Mouse (Mus musculus) cerebellum, adult 18-20 months (tissue): ENCODE measurements around the gene Rinl.
A peak's percentile ranks its signal among the peaks of the same experiment; 100 is the strongest.

Experiments used
- DNase-seq, 2 experiments: peaks; one replicate each; pipeline ENCODE4 v3.0.0; 2021

Gene Rinl

DNA sequence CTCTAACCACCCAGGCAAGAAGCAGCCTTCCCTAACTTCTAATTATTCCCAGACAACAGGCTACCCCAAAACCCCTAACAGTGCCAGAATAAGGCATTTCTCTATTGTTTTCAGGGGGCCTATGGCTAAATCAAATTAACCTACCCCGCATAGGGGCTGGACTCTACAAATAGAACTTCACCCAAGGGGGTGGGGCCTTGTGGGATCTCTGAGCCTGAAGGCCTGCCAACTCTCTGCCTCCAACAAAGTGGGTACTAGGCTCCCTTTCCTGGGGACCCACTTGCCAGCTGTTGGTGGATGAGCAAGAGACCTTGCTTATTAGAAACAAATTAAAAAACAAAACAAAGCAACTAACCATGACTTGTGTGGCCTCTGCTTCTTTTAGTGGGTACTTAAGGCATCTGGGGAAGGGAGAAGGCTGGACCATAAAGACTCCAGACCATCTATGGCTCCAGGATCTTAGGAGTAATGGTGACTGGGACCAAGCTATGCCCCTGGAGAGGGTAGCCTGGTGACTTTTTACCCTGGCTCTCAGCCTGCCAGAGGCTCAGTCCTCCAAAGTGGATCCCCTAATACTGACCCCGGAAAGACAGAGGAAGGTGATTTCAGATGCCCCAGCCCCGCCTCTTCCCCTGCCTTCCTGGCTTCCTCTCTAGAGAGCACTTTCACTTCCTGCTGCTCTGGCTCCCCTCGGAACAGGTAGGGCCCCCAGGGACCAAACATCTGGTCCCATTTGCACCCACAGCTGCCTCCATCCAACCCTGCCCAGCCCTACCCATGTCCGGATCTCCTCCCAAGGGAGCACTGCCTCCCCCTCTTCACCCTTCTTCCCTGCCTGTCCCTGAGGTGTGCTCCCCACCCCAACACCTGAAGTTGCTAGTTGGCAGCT lies at the start of gene Rinl:
Gene Rinl, plus strand, starts transcription at position 663 of the 889 bp plus-strand sequence.
- no peak for DNase-seq

DNA sequence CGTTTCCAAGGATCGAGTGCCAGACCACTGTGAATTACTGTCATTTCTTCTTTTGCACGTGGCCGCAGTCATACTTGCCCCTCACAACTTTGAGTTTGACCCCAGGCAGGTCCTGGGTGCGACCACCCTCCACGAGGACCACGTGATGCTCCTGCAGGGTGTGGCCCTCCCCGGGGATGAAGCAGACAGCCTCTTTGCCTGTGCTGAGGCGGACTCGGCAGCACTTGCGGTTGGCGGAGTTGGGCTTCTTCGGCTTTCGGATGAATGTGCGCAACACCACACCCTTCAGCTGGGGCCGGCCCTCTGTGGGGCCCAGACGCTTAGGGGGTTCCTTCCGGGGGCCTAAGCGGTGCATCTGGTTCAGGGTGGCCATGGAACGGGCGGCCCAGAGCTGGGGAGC lies 48.9 kb upstream of the Rinl start:
- DNase-seq, result no peak

DNA sequence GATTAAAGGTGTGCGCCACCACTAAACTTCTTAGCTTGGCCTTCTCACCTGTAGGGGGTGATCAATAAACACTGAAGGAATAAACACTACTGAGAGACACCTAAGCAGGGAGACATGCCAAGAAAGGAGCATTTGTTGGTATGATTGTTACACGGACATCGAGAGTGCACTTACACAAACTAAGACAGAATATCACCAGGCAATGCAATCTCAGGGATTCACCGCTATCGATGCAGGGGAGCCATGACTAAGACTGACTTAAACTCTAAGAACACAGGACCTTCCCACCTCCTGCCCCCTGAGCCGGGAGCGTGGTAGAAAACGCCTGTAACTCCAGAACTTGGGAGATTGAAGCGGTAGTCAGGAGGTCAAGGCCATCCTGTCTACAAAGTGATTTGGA lies 47.8 kb upstream of the Rinl start:
- no peak for DNase-seq

- DNase-seq, result no peak
Observed at GRCm38 (mm10) chr7:28741368-28741708, 47.4 kb upstream of the Rinl start.

DNA sequence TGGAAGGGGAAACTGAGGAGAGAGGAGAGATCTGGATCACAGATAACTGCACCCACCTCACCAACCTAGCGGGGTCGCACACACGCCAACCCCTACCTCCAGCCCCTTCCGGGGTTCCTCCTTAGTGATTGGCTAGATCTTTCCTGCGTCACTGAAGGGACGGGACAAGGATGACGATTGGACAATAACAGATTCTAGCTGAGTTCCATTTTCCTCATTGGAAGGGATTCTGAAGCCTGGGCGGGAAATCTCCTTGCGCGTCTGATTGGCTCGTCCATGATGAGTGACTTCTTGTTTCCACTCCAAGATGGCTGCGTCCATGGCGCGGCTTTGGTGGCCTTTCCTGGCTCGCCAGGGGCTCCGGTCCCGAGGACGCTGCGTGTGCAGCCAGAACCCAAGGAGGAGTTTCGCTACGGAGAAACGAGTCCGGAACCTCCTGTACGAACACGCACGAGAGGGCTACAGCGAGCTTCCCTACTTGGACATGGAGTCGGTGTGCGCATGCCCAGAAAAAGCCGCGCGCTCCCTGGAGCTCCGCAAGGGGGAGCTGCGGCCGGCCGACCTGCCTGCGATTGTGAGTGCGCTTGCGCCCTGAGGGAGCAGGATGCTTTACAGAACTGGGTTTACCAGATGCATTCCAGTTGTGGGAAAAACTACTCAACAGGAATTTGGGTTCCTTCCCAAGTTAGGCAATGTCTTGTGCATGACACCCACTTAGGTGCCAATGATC lies 46.9 kb upstream of the Rinl start, which contains the start of the genes Mrps12 and Sars2:
Gene Mrps12, minus strand, starts transcription at position 112 of the 730 bp plus-strand sequence.
Gene Sars2, plus strand, starts transcription at position 284 of the 730 bp plus-strand sequence.
- DNase-seq, result peak; percentile 97 to 98

- DNase-seq, result no peak
Observed at GRCm38 (mm10) chr7:28749935-28750334, 38.8 kb upstream of the Rinl start.

GRCm38 (mm10) chr7:28756079-28756478 lies 32.7 kb upstream of the Rinl start, which contains the start of gene Ccer2:
Gene Ccer2, plus strand, starts transcription at chr7:28756174.
- no peak for DNase-seq

GRCm38 (mm10) chr7:28758623-28759022 lies 30.1 kb upstream of the Rinl start:
- no peak for DNase-seq

GRCm38 (mm10) chr7:28761907-28762306 lies 26.9 kb upstream of the Rinl start:
- DNase-seq, result no peak

- DNase-seq, result no peak
Observed at GRCm38 (mm10) chr7:28765211-28765610, 23.6 kb upstream of the Rinl start.

- peak; percentile 95 to 99 for DNase-seq
Observed at GRCm38 (mm10) chr7:28766173-28766879, 22.4 kb upstream of the Rinl start, which contains the start of gene Sirt2. Gene Sirt2, plus strand, starts transcription at chr7:28766735.

DNA sequence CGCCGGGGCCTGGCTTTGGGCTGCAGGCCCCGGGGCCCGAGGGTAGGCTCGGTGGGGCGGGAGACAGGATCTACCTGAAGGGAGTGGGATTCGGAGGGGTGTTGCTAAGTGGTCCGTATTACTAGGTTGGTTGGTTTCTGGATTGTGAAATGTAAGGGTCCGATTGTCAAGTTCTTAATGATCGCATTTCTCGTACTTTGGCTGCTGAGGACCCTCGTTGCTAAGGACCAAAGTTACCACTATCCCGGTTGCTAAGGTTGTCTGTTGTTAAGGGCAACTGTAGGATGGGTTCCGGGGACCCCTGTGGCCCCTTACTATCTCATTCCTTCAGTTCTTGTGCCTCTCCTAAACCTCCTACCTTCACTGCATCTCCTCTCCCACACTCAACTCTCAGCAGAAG lies 21.9 kb upstream of the Rinl start:
- no peak for DNase-seq

- DNase-seq, result peak in 1 of 2 experiments; percentile 29
Observed at GRCm38 (mm10) chr7:28767462-28767965, 21.3 kb upstream of the Rinl start, which contains the start of gene Nfkbib. Gene Nfkbib, minus strand, starts transcription at chr7:28767512.

DNA sequence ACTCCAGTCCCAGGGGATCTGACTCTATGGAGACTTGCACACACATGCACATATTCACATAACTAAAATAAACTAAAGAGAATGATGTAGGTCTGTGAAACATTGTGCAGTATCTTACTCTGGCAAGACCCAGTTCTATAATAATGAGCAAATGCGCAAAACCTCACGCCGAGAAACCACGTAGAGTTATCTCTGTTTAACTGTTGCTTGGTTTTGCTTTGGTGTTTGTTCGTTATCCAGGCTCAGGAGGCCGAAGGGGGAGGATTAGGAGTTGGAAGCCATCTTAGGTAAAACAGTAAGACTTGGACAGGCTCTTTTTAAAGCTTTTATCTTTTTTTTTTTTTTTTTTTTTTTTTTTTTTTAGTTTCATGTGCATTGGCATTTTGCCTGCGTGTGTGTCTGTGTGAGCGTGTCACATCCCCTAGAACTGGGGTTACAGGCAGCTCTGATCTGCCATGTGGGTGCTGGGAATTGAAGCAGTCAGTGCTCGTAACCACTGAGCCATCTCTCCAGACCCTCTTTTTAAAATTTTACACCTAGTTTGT lies 19.3 kb upstream of the Rinl start:
- DNase-seq, result no peak

GRCm38 (mm10) chr7:28770309-28770708 lies 18.5 kb upstream of the Rinl start:
- DNase-seq, result no peak

- no peak for DNase-seq
Observed at GRCm38 (mm10) chr7:28771867-28772266, 16.9 kb upstream of the Rinl start.

GRCm38 (mm10) chr7:28773163-28773562 lies 15.6 kb upstream of the Rinl start:
- peak; percentile 37 to 43 for DNase-seq

DNA sequence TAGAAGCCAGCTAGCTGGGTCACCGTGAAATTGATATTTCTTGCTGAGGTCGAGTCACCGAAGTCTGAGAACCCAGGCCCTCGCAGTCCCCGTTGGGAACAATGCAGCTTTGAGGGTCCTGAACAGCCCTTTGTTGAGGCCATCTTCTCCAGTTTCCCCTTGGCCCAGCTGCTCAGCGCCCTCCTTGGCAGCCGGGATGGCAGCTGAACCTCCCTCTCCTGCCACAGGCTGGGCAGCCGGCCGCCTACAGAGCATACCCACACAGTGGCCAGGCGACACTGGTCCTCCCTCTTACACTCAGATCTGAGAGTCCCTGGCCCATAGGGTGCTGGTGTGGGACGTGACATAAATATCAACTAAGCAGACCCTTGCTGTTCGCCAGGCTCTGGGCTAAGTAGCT lies 14.6 kb upstream of the Rinl start:
- DNase-seq, result peak in 1 of 2 experiments; percentile 44

DNA sequence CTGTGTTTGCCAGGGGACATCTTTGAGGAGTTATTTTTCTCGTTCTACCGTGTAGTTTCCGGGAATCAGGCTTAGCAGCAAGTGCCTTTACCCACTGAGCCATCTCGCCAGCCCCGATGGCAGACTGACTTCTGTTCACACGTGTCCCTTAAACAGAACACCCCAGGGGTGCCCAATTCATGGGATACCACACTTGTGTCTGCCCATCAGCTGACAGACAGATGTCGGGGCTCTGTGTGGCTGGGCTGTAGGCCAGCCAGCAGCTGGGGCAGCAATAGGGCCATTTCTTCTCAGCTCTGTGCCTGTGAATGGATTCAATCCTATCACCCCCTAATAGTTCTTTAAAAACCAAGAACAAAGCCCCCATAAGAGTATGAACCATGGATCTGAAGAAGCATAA lies 13.6 kb upstream of the Rinl start:
- DNase-seq, result no peak

GRCm38 (mm10) chr7:28778825-28779224 lies 9.9 kb upstream of the Rinl start:
- peak in 1 of 2 experiments; percentile 31 for DNase-seq

GRCm38 (mm10) chr7:28780067-28780658 lies 8.6 kb upstream of the Rinl start:
- DNase-seq, result peak; percentile 89 to 91

DNA sequence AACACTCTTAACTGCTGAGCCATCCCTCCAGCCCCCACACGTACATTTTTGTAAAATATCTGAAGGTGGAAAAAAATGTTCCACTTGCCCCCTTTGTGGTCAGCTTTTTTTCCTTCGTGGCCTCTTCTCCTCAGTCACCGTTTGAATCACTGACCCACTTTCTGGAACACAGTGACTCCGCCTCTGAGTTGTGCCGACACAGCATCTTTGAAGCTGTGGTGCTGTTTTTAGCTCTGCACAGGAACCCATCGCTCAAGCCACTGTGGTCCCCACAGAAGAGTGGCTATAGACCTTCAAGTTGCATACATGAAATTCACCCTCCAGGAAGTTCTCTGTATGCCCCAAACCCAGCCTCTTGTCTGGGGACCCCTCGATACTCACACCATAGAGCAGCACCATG lies 7.9 kb upstream of the Rinl start:
- peak; percentile 33 to 50 for DNase-seq
